Mouse (Mus musculus) adrenal gland, postnatal 25 days (tissue): Measurements from ENCODE around the gene Ifitm2. TPM values are rescaled to one million over a fixed set of nuclear protein-coding genes. Genes with fewer than 3 reads are reported as not detected.
"Not testable (repeated sequence)": the region's sequence is repeated elsewhere in the genome, so short reads cannot be mapped to it uniquely, and the experiment has no call there.

ENCODE experiments used
- DNase-seq: peaks from one replicate; pipeline ENCODE4 v3.0.0; 2021; ENCODE audit warnings: mixed read lengths
- long read RNA-seq: library from polyadenylated mRNA; stranded (forward); transcript quantifications from one replicate; pipeline ENCODE4 v2.0.0, GENCODE M21; 2021
- total RNA-seq: library from RNA; stranded (reverse); gene quantifications from 2 replicates; pipeline ENCODE4 v1.2.3, GENCODE M21; 2021

Ifitm2 gene
- total RNA-seq = 418 and 471 TPM in 2 replicates
- long read RNA-seq, transcript Ifitm2-201 (2 exons, 655 nt) = major isoform, 314 of 318 reads
- long read RNA-seq, partial matches to known transcripts = 3 of 318 reads
- long read RNA-seq, other reads (novel, unspliced or antisense) = 1 of 318 reads

DNA sequence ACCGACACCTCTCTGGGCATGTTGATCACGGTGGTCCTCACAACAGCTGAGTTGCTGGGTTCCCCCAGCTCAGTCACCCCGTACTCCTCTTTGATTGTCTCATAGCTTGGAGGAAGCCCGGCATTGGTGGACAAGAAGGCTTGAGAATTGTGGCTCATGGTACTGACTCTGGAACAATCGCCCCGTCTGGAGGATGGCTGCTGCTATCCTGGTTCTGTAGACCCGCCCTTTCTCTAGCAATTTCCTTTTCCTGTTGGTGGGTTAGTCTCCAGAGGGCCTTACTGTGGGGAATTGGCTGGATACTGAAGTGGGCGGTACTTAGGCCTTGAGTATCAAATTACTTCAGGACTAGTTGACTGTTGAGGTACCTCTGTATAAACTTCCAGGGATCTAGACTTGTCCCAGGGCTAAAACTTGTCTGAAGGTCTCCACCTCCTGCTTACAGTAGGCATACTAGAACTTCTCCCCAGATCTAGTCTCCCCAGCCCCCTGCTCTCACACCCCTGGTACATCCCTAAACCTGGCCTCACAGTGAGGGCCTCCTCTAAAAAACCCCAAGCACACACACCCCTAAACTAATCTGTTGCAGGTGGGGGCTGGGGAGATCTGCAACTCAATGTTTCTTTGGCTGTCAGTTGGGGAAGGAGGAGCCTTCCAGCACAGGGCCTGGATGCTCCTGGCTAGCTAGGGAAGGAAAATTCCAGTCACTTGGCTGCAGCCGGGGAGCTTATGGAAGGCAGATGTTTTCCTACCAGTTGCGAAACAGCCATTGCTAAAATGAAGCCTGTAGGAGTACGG lies at the start of gene Ifitm2, which contains the start of gene Gm45717:
Gene Ifitm2 (minus strand): TSS at position 230 of the 798 bp plus-strand sequence.
Gene Gm45717 (minus strand): TSS at position 180 of the 798 bp plus-strand sequence.
- DNase-seq = peak; percentile 56

DNA sequence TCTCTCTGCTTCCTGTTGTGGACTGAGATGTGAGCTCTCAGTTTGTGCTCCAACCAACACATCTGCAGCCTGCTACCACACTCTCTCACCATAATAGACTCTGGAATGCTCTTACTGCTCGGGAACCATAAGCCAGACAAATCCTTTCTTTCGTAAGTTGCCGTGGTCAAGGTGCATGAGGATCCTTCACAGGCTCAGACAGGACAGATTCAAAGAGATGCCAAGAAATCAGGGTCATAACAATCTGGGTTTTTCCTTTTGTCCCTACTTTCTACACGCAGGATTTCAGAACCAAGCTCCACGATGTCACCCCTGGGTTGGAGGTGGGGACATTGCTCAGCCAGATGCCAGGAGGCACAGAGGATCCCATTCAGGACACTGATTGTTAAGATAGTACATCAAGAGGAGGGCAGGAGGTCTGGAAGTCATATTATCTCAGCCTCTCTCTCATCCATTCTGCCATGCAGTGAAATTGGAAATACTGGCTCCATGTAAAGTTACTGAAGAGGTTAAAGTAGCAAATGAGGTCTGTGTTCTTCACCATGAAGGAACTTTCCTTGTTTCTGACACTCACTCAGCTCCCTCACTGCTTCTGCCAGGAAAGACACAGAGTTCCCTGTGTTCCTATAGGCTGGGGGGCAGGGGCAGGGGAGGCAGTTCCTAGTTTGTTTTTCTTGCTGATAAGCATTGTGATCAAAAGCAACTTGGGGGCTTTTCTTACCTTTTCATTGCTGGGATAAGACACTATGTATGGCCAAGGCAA lies 47.6 kb upstream of the Ifitm2 start:
- no peak for DNase-seq

DNA sequence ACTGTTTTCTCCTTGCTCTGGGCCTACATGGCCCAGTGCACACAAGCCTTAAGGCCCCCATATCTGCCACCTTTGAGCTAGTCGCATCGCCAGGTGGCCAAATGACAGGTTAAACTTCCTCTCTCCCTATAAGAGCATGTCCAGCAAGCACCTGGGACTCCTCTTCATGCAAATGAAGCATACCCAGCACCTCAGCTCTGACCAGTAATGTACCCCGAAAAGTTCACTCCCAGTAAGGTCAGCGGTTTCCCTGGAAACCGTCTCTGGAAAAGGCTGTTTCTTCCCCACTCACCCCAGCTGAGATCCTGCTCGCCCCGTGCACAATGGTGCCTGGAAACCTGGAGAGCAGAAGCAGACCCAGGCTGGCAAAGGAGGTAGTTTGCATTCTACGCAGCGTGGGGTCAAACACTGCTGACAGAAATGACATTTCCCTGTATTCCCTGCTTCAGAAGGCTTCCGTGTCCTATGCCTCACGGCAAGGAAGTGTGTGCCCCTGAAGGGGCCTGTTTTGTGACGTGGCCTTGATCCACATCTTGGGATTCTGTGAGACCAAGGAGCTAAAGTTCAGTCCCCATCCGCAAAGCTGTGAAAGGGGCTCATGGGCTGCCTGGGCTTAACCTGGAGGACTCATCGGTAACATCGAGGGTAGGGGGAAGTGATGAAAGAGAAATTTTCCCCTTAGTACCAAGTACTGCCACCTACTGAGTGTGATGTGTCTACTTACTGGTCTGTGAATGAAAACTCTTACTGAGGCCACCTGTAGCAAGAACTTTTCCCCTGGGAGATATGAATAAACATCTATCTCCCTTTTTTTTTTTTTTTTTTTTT lies 45.3 kb upstream of the Ifitm2 start:
- DNase-seq = no peak

DNA sequence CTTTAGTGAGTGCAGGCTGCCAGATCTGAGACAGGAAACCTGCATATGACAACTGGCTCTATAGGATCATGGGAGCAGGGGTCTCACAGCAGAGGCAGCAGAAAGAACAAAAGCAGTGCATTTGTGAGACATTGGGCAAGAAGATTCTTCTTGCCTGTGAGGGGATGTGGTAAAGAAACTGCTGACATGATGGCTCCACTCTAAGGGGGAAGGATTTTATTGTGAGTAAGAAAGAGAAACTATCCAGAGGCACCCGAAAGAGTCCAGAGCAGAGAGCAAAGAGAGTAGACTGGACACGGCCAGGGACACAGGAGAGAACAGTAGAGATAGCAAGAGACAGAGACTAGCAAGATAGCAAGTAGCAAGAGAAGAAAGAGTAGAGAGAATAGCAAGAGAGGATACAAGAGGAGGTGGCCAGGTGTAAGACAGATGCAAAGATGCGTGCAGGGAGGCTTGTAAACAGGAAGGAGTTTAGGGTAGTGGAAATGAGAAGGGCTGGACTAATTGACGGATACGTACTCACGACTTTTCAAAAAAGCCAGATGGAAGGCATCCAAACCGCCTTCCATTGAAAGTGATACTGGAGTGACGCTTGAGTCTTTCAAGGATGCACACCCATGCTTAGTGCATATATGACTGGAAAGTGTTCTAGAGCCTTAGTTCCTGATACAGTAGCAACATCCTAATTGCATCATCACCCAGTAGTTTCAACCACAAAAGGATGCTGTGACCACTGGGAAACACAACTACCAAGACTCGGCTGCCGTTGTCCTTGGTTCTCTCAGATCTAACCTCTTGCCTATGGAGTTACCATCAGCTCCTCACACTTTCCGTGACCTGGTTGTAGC lies 43.3 kb upstream of the Ifitm2 start:
- DNase-seq = no peak

DNA sequence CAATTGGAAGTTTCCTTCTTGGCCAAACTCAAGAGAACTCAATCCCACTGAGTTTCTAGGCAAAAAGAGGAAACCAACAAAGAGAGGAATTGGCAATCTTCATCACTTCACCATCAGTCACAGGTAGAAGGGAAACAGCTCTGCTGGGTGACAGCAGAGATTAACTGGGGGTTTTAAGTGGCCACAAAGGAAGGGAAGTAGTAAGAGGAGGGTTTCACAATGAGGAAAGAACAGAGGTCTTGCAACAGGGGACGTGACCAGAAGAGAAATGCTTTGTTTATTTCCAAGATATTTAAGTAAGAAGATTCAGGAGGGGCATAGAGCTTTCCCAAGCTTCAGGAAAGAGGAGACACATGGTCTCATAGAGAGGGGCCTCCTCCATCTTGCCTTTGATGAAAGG lies 42.0 kb upstream of the Ifitm2 start:
- DNase-seq = no peak

DNA sequence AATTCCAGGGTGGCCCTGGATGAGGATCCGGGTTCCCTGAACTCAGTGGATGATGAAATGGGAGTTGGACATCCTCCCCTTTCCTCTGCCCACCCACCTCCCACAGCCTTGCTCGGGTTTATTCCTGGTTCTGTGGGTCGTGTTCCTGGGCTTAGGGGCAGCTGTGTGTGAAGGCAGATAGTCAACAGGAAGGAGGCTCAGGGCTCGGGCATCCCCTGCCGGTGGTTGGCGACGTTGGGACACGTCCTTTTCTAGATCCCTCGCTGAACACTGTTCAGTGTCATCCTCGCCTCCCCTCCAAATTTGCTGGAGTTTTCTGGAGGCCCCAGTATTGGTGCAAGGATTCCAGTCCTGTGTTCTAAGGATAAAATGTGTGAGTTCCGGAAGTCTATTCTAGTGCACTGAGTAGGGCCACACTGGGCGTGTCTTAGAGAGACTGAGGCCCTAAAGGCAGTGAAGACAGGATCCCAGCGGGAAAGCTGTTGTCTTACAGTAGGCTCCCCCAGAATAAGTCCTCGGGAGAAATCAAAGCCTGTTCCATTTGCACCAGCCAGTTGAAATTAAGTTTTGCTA lies 35.4 kb upstream of the Ifitm2 start:
- DNase-seq = no peak

DNA sequence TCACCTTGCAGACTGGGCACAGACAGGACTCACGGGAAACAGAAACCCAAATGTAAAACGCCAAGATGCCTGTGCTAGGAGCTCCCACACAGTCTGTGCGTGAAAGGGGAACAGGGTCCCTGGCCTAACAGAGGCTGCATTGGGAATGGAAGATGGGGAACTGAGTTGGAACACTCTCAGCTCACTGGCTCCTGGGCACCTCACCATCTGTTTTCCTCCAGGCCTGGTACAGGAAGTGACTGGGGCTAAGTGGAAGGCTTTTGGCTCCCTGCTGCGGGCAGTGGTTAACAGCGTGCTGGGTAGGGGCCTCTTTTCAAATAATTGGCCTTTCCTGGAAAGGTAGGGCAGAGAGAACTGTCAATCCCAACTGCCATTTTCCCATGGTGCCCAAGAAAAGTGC lies 34.8 kb upstream of the Ifitm2 start:
- DNase-seq = no peak

DNA sequence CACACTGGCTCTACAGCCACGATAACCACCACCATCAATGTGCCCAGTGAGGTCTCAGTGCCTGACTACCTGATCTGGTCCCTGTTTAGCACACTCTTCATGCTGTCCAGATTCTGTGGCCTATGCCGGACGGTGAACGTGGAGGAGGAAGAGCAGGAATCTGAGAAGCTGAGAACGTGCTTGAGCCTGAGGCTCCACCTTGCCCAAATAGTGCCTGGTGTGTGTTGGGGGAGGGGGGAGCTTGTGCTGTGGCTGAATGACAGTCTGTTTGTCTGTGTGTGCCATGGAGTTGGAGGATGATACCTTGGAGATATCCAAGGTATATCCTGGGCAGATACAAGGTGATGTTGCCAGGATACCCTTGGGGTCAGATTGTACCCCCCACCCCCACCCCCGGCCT lies 34.4 kb upstream of the Ifitm2 start:
- DNase-seq = no peak

DNA sequence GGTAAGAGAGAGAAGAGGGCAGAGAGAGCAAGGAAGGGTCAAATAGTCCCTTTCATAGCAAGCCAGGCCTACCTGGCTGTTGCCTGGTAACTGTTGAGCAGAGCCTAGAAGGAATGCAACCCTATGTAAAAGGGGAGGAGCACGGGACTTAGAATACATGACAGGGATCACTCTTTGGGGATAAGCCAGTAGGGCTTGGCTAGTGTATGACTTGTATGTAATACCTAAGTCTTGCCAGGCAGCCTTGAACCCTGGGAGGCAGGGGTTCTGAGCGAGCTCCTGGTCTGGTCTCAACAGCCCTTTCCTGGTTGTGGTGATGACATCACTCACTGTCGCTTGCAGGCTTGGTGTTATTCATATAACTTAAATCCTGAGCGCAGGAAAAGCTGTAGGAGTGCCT lies 33.2 kb upstream of the Ifitm2 start:
- DNase-seq = no peak

DNA sequence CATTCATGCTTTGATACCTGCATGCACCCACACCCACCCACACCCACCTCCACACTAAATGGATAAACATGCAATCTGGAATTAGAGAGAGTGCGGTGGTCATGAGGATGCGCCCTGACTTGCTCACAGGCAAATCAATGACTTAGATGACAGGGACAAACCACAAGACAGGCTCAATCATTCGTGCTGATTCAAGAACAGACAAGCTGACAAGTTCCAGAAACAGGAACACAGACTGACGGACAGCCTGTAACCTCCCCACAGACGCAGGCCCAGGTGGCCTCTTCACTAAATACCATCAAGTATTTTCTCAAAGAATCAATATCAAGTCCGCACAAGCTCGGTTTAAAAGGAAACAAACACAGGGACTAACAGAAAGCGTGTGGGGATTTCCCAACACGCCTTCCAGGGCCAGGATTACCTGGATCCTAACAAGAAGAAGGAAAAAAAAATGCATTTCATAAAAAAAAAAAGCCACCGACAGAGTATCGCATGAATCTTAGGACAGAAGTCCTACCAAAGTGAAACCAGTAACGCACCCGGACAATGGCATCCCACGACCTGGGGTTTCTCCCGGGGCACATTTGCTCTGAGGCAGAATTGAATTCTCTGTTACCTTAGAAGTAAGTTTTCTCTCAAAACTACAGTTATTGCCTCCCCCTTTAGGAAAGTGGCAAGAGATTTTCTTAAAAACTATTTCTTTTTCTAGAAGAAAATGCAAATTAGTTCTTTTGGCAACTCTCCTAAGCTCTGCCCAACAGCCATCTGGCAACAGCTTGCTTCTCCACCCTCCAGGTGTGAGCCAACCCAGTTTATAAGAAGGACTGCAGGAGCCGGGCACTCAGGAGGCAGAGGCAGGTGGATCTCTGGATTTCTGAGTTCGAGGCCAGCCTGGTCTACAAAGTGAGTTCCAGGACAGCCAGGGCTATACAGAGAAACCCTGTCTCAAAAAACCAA lies 31.7 kb upstream of the Ifitm2 start:
- DNase-seq = no peak

DNA sequence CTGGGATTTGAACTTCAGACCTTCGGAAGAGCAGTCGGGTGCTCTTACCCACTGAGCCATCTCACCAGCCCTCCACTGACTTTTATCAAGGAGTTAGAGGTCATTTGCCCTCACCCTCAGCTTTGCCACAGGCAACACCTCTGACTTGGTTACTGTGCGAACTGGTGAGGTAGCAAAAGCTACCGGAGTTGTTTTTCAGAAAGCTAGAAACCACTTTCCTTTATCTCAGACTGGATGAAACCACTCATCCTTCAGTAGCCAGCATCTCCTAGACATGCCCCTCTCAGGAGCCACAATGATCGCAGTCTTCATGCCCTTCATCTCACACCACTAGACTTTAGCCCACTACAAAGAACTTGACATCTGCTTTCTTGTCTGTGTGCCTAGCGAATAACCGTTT lies 27.2 kb upstream of the Ifitm2 start:
- DNase-seq = no peak

DNA sequence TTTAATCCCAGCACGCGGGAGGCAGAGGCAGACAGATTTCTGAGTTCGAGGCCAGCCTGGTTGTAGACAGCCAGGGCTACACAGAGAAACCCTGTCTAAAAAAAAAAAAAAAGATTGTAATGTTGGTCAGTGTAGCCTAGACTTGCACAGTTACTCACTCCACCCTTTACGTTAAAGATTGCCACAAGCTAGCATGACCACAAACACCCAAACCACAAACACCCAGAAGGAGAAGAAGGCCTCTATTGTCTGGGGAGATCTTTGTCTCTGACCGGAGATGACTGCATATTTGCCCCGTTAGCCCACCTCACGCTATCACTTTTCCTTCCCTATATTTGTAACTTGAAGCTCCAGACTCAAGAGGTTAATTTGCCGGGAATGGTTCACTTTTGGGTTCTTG lies 25.9 kb upstream of the Ifitm2 start:
- DNase-seq = no peak

DNA sequence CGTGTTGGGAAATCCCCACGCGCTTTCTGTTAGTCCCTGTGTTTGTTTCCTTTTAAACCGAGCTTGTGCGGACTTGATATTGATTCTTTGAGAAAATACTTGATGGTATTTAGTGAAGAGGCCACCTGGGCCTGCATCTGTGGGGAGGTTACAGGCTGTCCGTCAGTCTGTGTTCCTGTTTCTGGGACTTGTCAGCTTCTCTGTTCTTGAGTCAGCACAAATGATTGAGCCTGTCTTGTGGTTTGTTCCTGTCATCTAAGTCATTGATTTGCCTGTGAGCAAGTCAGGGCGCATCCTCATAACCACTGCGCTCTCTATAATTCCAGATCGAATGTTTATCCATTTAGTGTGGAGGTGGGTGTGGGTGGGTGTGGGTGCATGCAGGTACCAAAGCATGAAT lies 20.9 kb upstream of the Ifitm2 start:
- not testable (repeated sequence) for DNase-seq

DNA sequence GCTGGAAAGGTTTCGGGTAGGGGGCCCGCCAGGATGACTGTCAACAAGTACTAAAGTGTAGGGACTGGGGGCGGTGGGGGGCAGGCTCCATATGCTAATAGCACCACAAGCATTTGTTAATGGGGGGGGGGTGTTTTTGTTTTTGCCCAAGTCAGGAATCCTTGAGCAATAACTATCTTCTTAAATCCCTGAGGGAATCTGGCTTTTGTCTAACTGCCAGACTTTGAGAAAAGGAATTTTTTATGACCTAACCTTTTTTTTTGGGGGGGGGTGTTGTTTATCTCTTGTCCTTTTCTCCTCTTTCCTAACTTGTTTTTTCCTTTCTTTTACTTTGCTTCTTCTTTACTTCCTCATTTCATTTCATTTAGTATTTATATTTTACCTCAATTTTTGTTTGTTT lies 19.7 kb upstream of the Ifitm2 start:
- no peak for DNase-seq

DNA sequence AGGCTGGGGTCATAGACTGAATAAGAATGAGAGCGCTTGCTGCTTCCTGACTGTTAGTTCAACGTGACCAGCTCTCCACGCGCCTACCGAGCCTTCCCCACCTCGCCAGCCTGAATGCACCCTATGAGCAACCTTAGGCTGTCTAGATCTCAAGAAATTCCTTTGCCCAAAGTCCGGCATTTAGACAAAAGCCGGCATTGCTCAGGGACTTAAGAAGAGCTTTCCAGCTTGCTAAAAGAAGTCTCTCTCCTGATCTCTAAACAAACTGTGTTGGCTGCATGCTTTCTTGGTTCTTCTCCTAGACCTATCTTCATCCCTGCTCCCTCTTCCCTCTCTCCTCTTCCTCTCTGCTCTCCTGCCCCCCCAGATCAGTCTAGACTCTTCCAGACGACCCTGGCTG lies 19.2 kb upstream of the Ifitm2 start:
- no peak for DNase-seq

DNA sequence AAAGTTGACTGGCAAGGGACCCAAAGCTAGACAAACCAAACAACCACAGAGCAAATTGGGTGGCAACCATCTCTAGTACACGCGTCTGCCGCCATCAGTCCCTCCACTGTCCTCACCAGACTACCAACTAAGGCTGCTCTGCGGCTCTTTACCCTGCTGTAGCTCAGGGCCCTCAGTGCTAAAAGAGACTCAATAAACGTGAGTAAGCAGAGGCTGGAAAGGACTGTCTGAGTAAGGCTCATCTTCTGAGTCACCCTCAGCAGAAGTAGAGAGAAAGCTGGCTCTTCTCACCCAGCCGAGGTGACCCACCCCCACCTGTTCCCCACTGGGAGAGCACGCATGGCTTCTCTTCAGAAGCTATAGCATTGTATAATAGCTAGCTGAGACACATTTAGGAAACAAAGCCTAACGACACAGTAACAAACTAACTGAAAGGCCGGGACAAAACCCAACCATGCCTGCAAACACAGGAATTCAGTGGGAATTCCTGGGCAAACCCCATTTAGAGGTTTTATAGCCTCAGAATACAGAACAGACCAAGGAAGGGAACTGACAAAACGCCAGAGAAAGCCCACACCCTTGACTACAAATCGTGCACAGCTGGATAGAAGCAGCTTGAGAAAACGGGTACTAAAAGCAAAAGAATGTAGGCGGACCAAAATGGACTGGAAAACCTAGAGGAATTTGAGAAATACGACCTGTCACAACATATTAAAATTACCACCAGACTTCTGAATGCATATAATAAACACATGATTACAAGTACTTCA lies 17.8 kb upstream of the Ifitm2 start:
- no peak for DNase-seq

DNA sequence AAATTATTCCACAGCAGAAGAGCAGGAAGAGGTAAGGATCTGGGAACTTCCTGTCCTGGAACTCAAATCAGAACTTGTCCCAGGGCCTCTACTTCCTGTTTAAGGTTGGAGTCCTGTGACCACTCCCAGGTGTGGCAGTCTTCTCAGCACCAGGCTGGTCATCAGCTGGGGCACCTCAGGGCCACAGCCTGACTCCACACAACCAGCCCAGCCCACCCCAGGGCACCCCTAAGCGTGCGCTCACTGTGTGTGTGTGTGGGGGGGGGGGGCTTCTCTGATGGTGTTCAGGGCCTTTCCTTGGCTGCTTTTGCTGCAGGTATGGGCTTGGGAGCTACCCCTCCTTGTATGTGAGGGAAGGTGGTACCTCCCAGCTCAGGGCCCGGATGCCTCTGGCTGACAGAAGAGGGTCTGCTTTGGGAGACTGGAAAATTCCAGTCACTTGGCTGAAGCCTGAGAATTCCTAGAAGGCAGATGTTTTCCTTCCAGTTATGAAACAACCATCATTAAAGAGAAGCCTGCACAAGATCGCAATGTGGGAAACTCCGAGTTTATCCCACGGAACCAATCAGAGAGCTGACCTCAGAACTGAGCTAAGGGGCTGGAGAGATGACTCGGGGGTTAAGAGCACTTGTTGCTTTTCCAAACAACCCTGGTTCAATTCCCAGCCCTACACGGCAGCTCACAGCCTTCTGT lies 15.8 kb upstream of the Ifitm2 start:
- no peak for DNase-seq

DNA sequence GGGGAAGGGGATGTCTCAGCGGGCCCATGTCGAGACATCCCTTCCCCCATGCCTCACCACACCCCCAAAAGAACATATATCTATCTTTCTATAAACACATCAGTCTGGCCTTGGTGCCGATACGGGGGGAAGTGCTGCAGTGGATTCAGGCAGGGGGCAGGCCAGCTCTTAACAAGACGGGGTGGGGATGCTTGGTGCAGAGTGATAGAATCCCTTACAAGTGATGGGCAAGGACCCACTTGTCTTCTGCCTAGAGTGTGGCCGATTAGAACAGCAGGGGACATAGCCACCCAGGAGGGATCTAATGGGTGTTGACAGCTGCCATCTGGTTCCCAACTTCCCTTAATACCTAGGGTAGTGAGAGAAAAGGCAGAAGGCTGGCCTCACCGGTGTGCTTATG lies 15.1 kb upstream of the Ifitm2 start:
- DNase-seq = no peak
